Mouse (Mus musculus) limb, embryonic 14.5 days (tissue): ENCODE results near the gene Epha4. TPM values are rescaled to one million over a fixed set of nuclear protein-coding genes. Genes with fewer than 3 reads are reported as not detected.
A peak's percentile ranks its signal among the peaks of the same experiment; 100 is the strongest.

ENCODE experiments used
- ATAC-seq: fragments of 200-750 bp; cut with Nextera tagmentation; 2 replicates; pipeline ENCODE4 v1.8.0; 2017; ENCODE audit warnings: low read depth, moderate number of reproducible peaks, moderate TSS enrichment; ENCODE audit not compliant: low FRiP score
- DNase-seq: peaks from one replicate; pipeline ENCODE4 v3.0.0-alpha.2; 2015; ENCODE audit warnings: low spot score
- H3K27ac ChIP-seq: fragments of 300-500 bp; sonication (generic); replicated peaks from 2 replicates; pipeline ENCODE4 v1.5.1; 2014; ENCODE audit warnings: low read depth, mild to moderate bottlenecking, low read length, moderate library complexity, mixed read lengths
- H3K27me3 ChIP-seq: fragments of 300-500 bp; sonication (generic); 2 replicates; pipeline ENCODE4 v1.6.1; 2014; ENCODE audit warnings: low read length, mixed read lengths; ENCODE audit not compliant: control insufficient read depth, insufficient read depth
- H3K36me3 ChIP-seq: fragments of 300-500 bp; sonication (generic); 2 replicates; pipeline ENCODE4 v1.6.1; 2014; ENCODE audit warnings: mild to moderate bottlenecking, low read length, moderate library complexity, mixed read lengths; ENCODE audit not compliant: control insufficient read depth, insufficient read depth
- H3K4me1 ChIP-seq: fragments of 300-500 bp; sonication (generic); 2 replicates; pipeline ENCODE4 v1.6.1; 2014; ENCODE audit warnings: antibody characterized with exemption, low read length, mixed read lengths; ENCODE audit not compliant: control insufficient read depth, insufficient read depth
- H3K4me2 ChIP-seq: fragments of 300-500 bp; sonication (generic); replicated peaks from 2 replicates; pipeline ENCODE4 v1.6.1; 2014; ENCODE audit warnings: low read depth, mild to moderate bottlenecking, low read length, moderate library complexity; ENCODE audit not compliant: severe bottlenecking
- H3K4me3 ChIP-seq: fragments of 300-500 bp; sonication (generic); replicated peaks from 2 replicates; pipeline ENCODE4 v1.5.1; 2014; ENCODE audit warnings: low read length
- H3K9ac ChIP-seq: fragments of 300-500 bp; sonication (generic); 2 replicates; pipeline ENCODE4 v1.6.1; 2014; ENCODE audit warnings: mild to moderate bottlenecking, low read depth, low read length, moderate library complexity; ENCODE audit not compliant: severe bottlenecking
- H3K9me3 ChIP-seq: fragments of 300-500 bp; sonication (generic); 2 replicates; pipeline ENCODE4 v1.6.1; 2016; ENCODE audit warnings: low read length; ENCODE audit not compliant: control insufficient read depth
- POLR2A ChIP-seq: fragments of 200-500 bp; IDR thresholded peaks from 2 replicates; pipeline ENCODE4 v1.8.0; 2012; ENCODE audit warnings: inconsistent platforms, mild to moderate bottlenecking, moderate library complexity, borderline replicate concordance; ENCODE audit not compliant: insufficient read depth, insufficient read length; ENCODE audit errors: extremely low read depth
- WGBS: fragments of 180-500 bp; shearing (Covaris S2); extraction: QIAGEN DNeasy Blood & Tissue Kit; methylation state at CpG from one replicate; pipeline ENCODE4 v1.1.7; 2014; 5-methylcytosine and 5-hydroxymethylcytosine counted together
- polyA plus RNA-seq, 2 experiments: library from polyadenylated mRNA; depleted of rRNA in 1 of 2; stranded (reverse) in 1 of 2; unstranded in 1 of 2; fragments of >200 nt; fragmentation: Nextera tagmentation in 1 of 2; extraction: Ambion mirVana in 1 of 2; gene quantifications; 2 replicates each; pipeline versions ENCODE4 v1.2.1 to v1.2.3; 2012 to 2014

Epha4 gene
- polyA plus RNA-seq, 2 experiments = 34.5 to 53.5 TPM

DNA sequence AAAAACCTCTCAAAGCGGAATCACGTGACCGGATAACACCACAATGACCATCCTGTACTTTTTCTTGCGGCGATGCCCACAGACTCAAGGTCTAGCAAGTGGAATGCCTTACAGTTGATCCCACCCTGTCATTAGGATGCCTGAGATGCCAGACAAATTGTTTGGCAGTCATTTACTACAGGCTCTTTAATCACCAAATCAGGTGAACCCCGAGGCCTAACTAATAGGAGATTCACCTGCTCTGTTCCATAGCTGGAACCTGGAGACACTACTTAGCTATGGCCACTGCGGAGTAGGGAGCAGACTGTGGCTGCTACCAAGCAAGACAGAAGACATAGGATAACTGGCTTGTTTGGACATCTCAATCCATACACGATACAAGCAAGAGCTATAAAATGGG lies 9.6 kb downstream of the Epha4 start:
- Histone ChIP-seq H3K4me2 (peak overlapping the region; percentile 41), H3K9me3 (no peaks in the 10 kb centered on the region), H3K4me3 (peak overlapping the region; percentile 22), H3K9ac (no peak overlapping the region), H3K36me3 (peaks cover 54% of the 10 kb centered on the region), H3K27me3 (no peaks in the 10 kb centered on the region), H3K27ac (no peak overlapping the region), H3K4me1 (peaks cover 45% of the 10 kb centered on the region)
- no peak for DNase-seq
- no peak for TF ChIP-seq POLR2A
- 76% methylated on average over 8 of the region's 8 CpGs for WGBS
- ATAC-seq = no peak

DNA sequence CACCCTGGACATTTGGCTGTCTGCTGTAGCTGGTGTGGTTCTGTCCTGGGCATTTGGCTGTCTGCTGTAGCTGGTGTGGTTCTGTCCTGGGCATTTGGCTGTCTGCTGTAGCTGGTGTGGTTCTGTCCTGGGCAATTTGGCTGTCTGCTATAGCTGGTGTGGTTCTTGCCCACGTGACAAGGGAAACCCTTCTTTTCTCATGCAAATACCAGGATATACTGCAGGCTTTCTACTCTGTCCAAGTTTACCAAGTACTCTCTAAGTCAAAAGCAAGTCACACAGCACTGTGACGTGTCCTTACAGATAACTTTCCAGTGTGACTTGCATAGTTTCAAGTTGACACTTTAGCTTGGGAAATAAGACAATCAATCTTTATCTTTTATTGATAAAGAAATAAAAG lies 10.1 kb downstream of the Epha4 start:
- 63% methylated on average over 2 of the region's 2 CpGs for WGBS
- peaks cover 55% of the 10 kb centered on the region for H3K36me3 ChIP-seq
- no peak overlapping the region for H3K27ac ChIP-seq
- DNase-seq (no peak), ATAC-seq (no peak)
- H3K4me2 ChIP-seq = peak overlapping the region; percentile 41
- no peaks in the 10 kb centered on the region for H3K27me3 ChIP-seq
- H3K4me1 ChIP-seq = peaks cover 42% of the 10 kb centered on the region
- no peaks in the 10 kb centered on the region for H3K9me3 ChIP-seq
- no peak overlapping the region for H3K4me3 ChIP-seq
- no peak overlapping the region for H3K9ac ChIP-seq
- no peak for TF ChIP-seq POLR2A

DNA sequence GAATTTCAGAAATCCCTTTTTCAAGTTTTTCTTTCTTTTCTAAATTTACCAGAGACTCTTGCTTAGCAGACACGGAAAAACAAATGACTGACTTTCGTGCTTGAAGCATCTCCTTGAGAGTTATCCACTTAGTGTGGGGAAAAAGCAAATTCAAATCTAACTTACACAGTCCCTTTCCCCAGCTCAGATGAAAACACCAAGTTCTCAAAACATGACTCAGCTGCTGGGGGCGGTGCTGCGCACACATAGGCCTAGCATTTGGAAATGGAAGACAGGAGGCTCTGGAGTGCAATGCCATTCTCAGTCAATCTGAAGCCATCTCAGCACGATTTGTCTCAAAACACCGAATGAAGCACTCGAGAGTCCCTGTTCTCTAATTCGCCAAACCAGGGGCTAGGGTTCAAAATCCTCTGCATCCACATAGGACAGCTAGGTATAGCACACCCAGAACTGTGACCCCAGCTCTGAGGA lies 11.1 kb downstream of the Epha4 start:
- Histone ChIP-seq H3K36me3 (peaks cover 50% of the 10 kb centered on the region), H3K9me3 (no peaks in the 10 kb centered on the region), H3K9ac (no peak overlapping the region), H3K27me3 (no peaks in the 10 kb centered on the region), H3K4me2 (no peak overlapping the region; the same call in none of the 2 replicates), H3K4me3 (no peak overlapping the region), H3K27ac (no peak overlapping the region), H3K4me1 (peaks cover 40% of the 10 kb centered on the region)
- WGBS = 85% methylated on average over 8 of the region's 8 CpGs
- no peak for TF ChIP-seq POLR2A
- no peak for DNase-seq
- no peak for ATAC-seq

DNA sequence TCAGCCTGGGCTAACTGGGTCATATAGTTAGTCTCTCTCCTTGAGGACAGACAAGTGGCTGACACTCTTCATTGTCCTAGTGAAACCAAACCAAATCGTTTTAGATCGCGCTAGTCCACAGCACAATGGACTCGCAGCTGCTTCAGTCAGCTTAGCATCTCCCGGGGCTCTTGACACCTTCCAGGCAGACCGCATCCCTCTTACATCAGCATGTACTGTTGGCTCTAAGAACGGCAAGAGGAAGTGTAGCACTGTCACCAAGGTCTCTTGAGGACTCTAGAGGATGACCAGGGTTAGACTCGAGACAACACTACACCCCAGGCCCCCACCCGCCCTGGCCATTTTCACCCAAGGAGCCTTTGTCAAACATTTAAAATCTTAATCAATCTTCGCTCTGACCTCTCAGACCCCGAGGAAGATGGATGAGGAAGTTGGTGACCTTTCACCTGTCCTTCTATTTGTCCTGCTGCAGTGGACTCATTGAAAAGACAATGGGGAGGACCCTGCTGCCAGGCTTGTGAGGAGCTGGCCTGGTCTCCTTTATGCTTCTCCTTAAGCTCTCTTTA lies 12.3 kb downstream of the Epha4 start:
- no peak overlapping the region for H3K4me3 ChIP-seq
- H3K27me3 ChIP-seq = no peaks in the 10 kb centered on the region
- ATAC-seq (no peak), DNase-seq (no peak)
- H3K9me3 ChIP-seq = no peaks in the 10 kb centered on the region
- no peak for TF ChIP-seq POLR2A
- H3K4me1 ChIP-seq = peaks cover 36% of the 10 kb centered on the region
- no peak overlapping the region for H3K27ac ChIP-seq
- peaks cover 47% of the 10 kb centered on the region for H3K36me3 ChIP-seq
- no peak overlapping the region for H3K9ac ChIP-seq
- H3K4me2 ChIP-seq = 0 out of 2 replicates have a peak overlapping the region, but pooled peaks have one; percentile 9
- WGBS = 48% methylated on average over 11 of the region's 11 CpGs

DNA sequence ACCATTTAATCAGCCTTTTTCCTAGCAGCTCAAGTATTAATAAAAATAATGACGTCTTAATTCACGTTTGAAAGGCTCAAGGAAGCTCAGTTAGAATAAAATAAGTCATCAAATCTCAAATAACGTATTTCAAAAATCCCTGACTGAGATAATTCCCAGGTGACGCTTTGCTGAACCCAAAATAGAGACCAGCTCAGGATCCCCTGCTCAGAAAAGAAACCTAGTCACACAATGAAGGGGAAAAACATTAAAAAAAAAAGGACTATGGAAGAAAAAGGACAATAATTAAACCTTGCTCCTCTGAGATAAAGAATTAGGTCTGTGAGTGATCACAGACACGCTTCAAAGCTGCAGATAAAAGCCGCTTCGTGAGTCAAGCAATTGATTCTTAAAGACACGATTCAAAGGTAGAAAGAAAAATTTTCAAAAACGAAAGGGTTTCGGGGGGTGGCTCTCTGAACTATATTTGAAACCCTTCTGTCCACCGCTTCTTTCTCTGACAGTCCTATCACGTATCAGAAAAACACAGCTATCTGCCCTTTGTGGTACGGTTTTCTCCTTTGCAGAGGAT lies 13.4 kb downstream of the Epha4 start:
- Histone ChIP-seq H3K4me3 (no peak overlapping the region), H3K36me3 (peaks cover 37% of the 10 kb centered on the region), H3K4me2 (no peak overlapping the region), H3K27me3 (no peaks in the 10 kb centered on the region), H3K27ac (no peak overlapping the region), H3K9me3 (no peaks in the 10 kb centered on the region), H3K9ac (no peak overlapping the region), H3K4me1 (peaks cover 37% of the 10 kb centered on the region)
- no peak for DNase-seq
- 77% methylated on average over 13 of the region's 13 CpGs for WGBS
- TF ChIP-seq POLR2A = no peak
- ATAC-seq = no peak

DNA sequence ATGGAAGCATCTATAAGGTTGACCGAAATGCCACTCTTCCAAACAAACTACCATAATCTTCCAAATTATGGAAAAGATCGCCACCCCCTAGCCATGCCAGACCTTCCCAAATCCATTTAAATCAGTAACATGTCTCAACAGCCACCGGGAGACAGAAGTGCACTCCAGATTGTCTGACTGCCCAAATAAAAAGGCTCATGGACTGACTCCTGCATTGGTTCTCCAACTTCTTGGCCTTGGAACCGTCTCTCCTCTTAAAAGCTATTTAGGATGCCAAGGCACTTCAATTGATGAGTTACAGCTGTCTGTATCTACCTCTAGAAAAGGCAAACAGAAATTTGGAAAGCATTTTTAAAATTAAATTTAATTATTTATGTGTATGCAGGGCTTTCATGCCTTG lies 17.4 kb downstream of the Epha4 start:
- H3K4me2 ChIP-seq = no peak overlapping the region
- 44% methylated on average over 4 of the region's 4 CpGs for WGBS
- H3K27ac ChIP-seq = no peak overlapping the region
- H3K9ac ChIP-seq = no peak overlapping the region
- peaks cover 28% of the 10 kb centered on the region for H3K4me1 ChIP-seq
- peaks cover 10% of the 10 kb centered on the region for H3K36me3 ChIP-seq
- no peak overlapping the region for H3K4me3 ChIP-seq
- H3K9me3 ChIP-seq = no peaks in the 10 kb centered on the region
- no peak for DNase-seq
- no peak for ATAC-seq
- no peak for TF ChIP-seq POLR2A
- H3K27me3 ChIP-seq = no peaks in the 10 kb centered on the region
